Mouse (Mus musculus) layer of hippocampus, postnatal 36 days (tissue): ENCODE measurements at regions not wholly inside any gene's neighbourhood (a gene's known extent, or its start where the extent isn't known, plus 50 kb on each side); places are given as distances from the start of the nearest gene placed in this dataset.

Experiments used
- DNase-seq, 2 experiments: peaks; one replicate each; pipeline ENCODE4 v3.0.0; 2022

GRCm38 (mm10) chr9:88069834-88070233, 257.2 kb upstream of the Nt5e start:
- no peak for DNase-seq

- DNase-seq = peak; percentile 51 to 59
These were observed 253.8 kb upstream of the Nt5e start for GRCm38 (mm10) chr9:88073165-88073564.

- DNase-seq = no peak
These were observed 253.4 kb upstream of the Nt5e start for GRCm38 (mm10) chr9:88073579-88073978.

- DNase-seq = peak in 1 of 2 experiments; percentile 8
These were observed 244.0 kb upstream of the Nt5e start for GRCm38 (mm10) chr9:88082931-88083479.

- DNase-seq = no peak
These were observed 241.7 kb upstream of the Nt5e start for GRCm38 (mm10) chr9:88085181-88085816.

- no peak for DNase-seq
These were observed 241.1 kb upstream of the Nt5e start for GRCm38 (mm10) chr9:88085866-88086265.

- DNase-seq = no peak
These were observed 235.0 kb upstream of the Nt5e start for GRCm38 (mm10) chr9:88091781-88092527.

- no peak for DNase-seq
These were observed 234.4 kb upstream of the Nt5e start for GRCm38 (mm10) chr9:88092561-88092960.

GRCm38 (mm10) chr9:88113094-88113493, 213.9 kb upstream of the Nt5e start:
- no peak for DNase-seq

GRCm38 (mm10) chr9:88120536-88120935, 206.5 kb upstream of the Nt5e start:
- DNase-seq = no peak

- DNase-seq = peak; percentile 2 to 4
These were observed 205.9 kb upstream of the Nt5e start for GRCm38 (mm10) chr9:88120963-88121570.

- peak; percentile 37 to 41 for DNase-seq
These were observed 202.5 kb upstream of the Nt5e start for GRCm38 (mm10) chr9:88124322-88125005.

- no peak for DNase-seq
These were observed 163.8 kb upstream of the Nt5e start for GRCm38 (mm10) chr9:88163025-88163780.

- no peak for DNase-seq
These were observed 149.3 kb upstream of the Nt5e start for GRCm38 (mm10) chr9:88177575-88178254.

- DNase-seq = no peak
These were observed 145.6 kb upstream of the Nt5e start for GRCm38 (mm10) chr9:88181189-88181994.

GRCm38 (mm10) chr9:88207378-88207777, 119.6 kb upstream of the Nt5e start:
- no peak for DNase-seq

GRCm38 (mm10) chr9:88208022-88208421, 119.0 kb upstream of the Nt5e start:
- no peak for DNase-seq

GRCm38 (mm10) chr9:88214758-88215157, 112.2 kb upstream of the Nt5e start:
- no peak for DNase-seq

GRCm38 (mm10) chr9:88220360-88220759, 106.6 kb upstream of the Nt5e start:
- no peak for DNase-seq

- DNase-seq = no peak
These were observed 105.7 kb upstream of the Nt5e start for GRCm38 (mm10) chr9:88221276-88221675.
